Mouse (Mus musculus) C2C12 (cell line): ENCODE data around the gene Lrrc17. TPM values are rescaled to one million over a fixed set of nuclear protein-coding genes. Genes with fewer than 3 reads are reported as not detected.
A peak's percentile ranks its signal among the peaks of the same experiment; 100 is the strongest.

ENCODE experiments used
- H3K27me3 ChIP-seq: one replicate; pipeline ENCODE4 v1.6.1; 2011; ENCODE audit not compliant: control insufficient read depth, insufficient read depth, insufficient read length
- H3K36me3 ChIP-seq: one replicate; pipeline ENCODE4 v1.6.1; 2011; ENCODE audit not compliant: control insufficient read depth, insufficient read depth
- H3K4me3 ChIP-seq: one replicate; pipeline ENCODE4 v1.5.1; 2011; ENCODE audit warnings: mild to moderate bottlenecking, control low read depth; ENCODE audit not compliant: poor library complexity, insufficient read depth, severe bottlenecking
- H3K79me2 ChIP-seq: one replicate; pipeline ENCODE4 v1.6.1; 2011; ENCODE audit not compliant: control insufficient read depth, insufficient read depth
- H3K79me3 ChIP-seq: one replicate; pipeline ENCODE4 v1.6.1; 2011; ENCODE audit warnings: low read depth, control low read depth
- H3ac ChIP-seq: one replicate; pipeline ENCODE3; 2011; ENCODE audit warnings: low read depth; ENCODE audit not compliant: control insufficient read depth, insufficient read length
- CEBPB ChIP-seq: IDR thresholded peaks from one replicate; pipeline ENCODE4 v1.6.1; 2011; ENCODE audit warnings: low read depth, mild to moderate bottlenecking, control low read depth, moderate library complexity
- CTCF ChIP-seq: IDR thresholded peaks from one replicate; pipeline ENCODE4 v1.5.1; 2011; ENCODE audit not compliant: control insufficient read depth, insufficient read depth, insufficient read length
- FOSL1 ChIP-seq: IDR thresholded peaks from one replicate; pipeline ENCODE4 v1.8.0; 2011; ENCODE audit warnings: mild to moderate bottlenecking, low read length; ENCODE audit not compliant: poor library complexity, insufficient read depth, severe bottlenecking
- MAX ChIP-seq: IDR thresholded peaks from one replicate; pipeline ENCODE4 v1.6.1; 2011; ENCODE audit warnings: mild to moderate bottlenecking, control low read depth
- MYOD1 ChIP-seq: IDR thresholded peaks from one replicate; pipeline ENCODE4 v1.6.1; 2011; ENCODE audit warnings: low read depth; ENCODE audit not compliant: control insufficient read depth, insufficient read length
- MYOG ChIP-seq: IDR thresholded peaks from one replicate; pipeline ENCODE4 v1.6.1; 2011; ENCODE audit not compliant: control insufficient read depth, insufficient read length; ENCODE audit errors: extremely low read depth
- USF1 ChIP-seq: IDR thresholded peaks from one replicate; pipeline ENCODE4 v1.6.1; 2011; ENCODE audit warnings: low read depth, mild to moderate bottlenecking, control low read depth, moderate library complexity
- polyA plus RNA-seq: library from polyadenylated mRNA; unstranded; fragments of >200 nt; fragmentation: generic; extraction: Trizol; gene quantifications from one replicate; pipeline ENCODE4 v1.2.1, GENCODE M21; 2012; ENCODE audit warnings: missing spikeins

Gene Lrrc17
- polyA plus RNA-seq, 1 experiment = 22.7 TPM

- H3K4me3 ChIP-seq = no peak overlapping the region
- H3ac ChIP-seq = no peak overlapping the region
- TF ChIP-seq MYOG (no peak), FOSL1 (no peak), MAX (no peak), CEBPB (no peak)
These were observed 25.8 kb upstream of the Lrrc17 start for GRCm38 (mm10) chr5:21517562-21517961.

GRCm38 (mm10) chr5:21518207-21518606 lies 25.2 kb upstream of the Lrrc17 start:
- no peaks in the 10 kb centered on the region for H3K79me2 ChIP-seq
- no peaks in the 10 kb centered on the region for H3K27me3 ChIP-seq
- H3K36me3 ChIP-seq = no peaks in the 10 kb centered on the region
- no peak overlapping the region for H3ac ChIP-seq
- no peak overlapping the region for H3K4me3 ChIP-seq
- no peaks in the 10 kb centered on the region for H3K79me3 ChIP-seq
- TF ChIP-seq MAX = no peak
- no peak for TF ChIP-seq CEBPB
- no peak for TF ChIP-seq CTCF
- no peak for TF ChIP-seq MYOD1
- no peak for TF ChIP-seq FOSL1
- no peak for TF ChIP-seq MYOG
- TF ChIP-seq USF1 = no peak

More at GRCm38 (mm10) chr5:21517562-21517961, 25.8 kb upstream of the Lrrc17 start:
- H3K79me3 ChIP-seq = no peaks in the 10 kb centered on the region
- no peaks in the 10 kb centered on the region for H3K27me3 ChIP-seq
- no peaks in the 10 kb centered on the region for H3K36me3 ChIP-seq
- H3K79me2 ChIP-seq = no peaks in the 10 kb centered on the region

GRCm38 (mm10) chr5:21519166-21519565 lies 24.2 kb upstream of the Lrrc17 start:
- no peaks in the 10 kb centered on the region for H3K27me3 ChIP-seq
- no peak overlapping the region for H3K4me3 ChIP-seq
- H3K79me3 ChIP-seq = no peaks in the 10 kb centered on the region
- no peaks in the 10 kb centered on the region for H3K79me2 ChIP-seq
- TF ChIP-seq MYOG = no peak
- peak; percentile 67 for TF ChIP-seq MYOD1
- H3ac ChIP-seq = no peak overlapping the region
- H3K36me3 ChIP-seq = no peaks in the 10 kb centered on the region

- H3ac ChIP-seq = no peak overlapping the region
- no peaks in the 10 kb centered on the region for H3K36me3 ChIP-seq
- no peak for TF ChIP-seq USF1
- no peak for TF ChIP-seq MYOD1
- no peaks in the 10 kb centered on the region for H3K79me2 ChIP-seq
- no peaks in the 10 kb centered on the region for H3K27me3 ChIP-seq
- no peaks in the 10 kb centered on the region for H3K79me3 ChIP-seq
- H3K4me3 ChIP-seq = no peak overlapping the region
These were observed 16.4 kb upstream of the Lrrc17 start for GRCm38 (mm10) chr5:21526835-21527485.

- Histone ChIP-seq H3K79me3 (no peaks in the 10 kb centered on the region), H3K4me3 (no peak overlapping the region), H3ac (no peak overlapping the region), H3K36me3 (no peaks in the 10 kb centered on the region), H3K27me3 (no peaks in the 10 kb centered on the region), H3K79me2 (no peaks in the 10 kb centered on the region)
- TF ChIP-seq MYOG = no peak
- TF ChIP-seq CTCF = no peak
- TF ChIP-seq MYOD1 = no peak
- TF ChIP-seq USF1 = no peak
- TF ChIP-seq MAX = no peak
- TF ChIP-seq FOSL1 = no peak
- TF ChIP-seq CEBPB = no peak
These were observed 15.9 kb upstream of the Lrrc17 start for GRCm38 (mm10) chr5:21527488-21527911.

- Histone ChIP-seq H3ac (no peak overlapping the region), H3K36me3 (no peaks in the 10 kb centered on the region), H3K27me3 (no peaks in the 10 kb centered on the region), H3K79me3 (no peaks in the 10 kb centered on the region), H3K79me2 (no peaks in the 10 kb centered on the region), H3K4me3 (no peak overlapping the region)
- TF ChIP-seq CTCF = no peak
- TF ChIP-seq MYOG = no peak
- peak; percentile 70 for TF ChIP-seq FOSL1
- TF ChIP-seq USF1 = no peak
- TF ChIP-seq MYOD1 = peak; percentile 95
- no peak for TF ChIP-seq CEBPB
- TF ChIP-seq MAX = no peak
These were observed 15.1 kb upstream of the Lrrc17 start for GRCm38 (mm10) chr5:21528068-21528842.
